Comparison of ENCODE assay signal across 22 mouse cellular contexts in the genomic region with DNA sequence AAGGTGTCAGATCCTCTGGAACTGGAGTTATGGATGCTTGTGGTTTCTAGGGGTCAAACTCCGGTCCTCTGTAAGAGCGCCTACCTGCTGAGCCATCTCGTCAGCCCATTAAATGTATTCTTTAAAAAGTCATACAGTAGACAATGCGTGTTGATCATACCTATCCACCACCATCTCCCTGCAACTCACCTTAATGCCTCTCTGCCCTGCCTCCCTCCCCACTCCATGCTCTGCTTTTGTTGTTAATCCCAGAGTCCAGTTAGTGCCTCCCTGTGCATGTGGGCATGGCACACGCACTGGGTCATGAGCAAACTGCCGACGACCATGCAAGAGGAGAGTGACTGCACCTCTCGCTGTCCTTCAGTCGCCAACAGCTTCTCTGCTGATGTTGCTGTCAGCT. TPM values are rescaled to one million over a fixed set of nuclear protein-coding genes. Genes with fewer than 3 reads are reported as not detected.
DNase-seq lines count a peak whose midpoint lies in the region; ATAC-seq lines count a peak whose summit lies in the region.
"Had no signal": no experiment of that assay in that cellular context is flagged by ENCODE, and none has a peak within 500 bp of the region (broad histone marks: within the 10 kb centered on the region; RNA-seq: fewer than 3 reads in every experiment).

No protein-coding gene starts in this region.

- no peaks in the 10 kb centered on the region for H3K27me3 ChIP-seq in heart, embryonic 13.5 days (replicated peaks)
- H3K27me3 ChIP-seq in kidney, embryonic 15.5 days = no peaks in the 10 kb centered on the region
- H3K27me3 ChIP-seq in midbrain, embryonic 15.5 days (replicated peaks) = no peaks in the 10 kb centered on the region
- no peaks in the 10 kb centered on the region for H3K27me3 ChIP-seq in midbrain, embryonic 10.5 days (ENCODE audit: low read depth, poor library complexity, severe bottlenecking)
- H3K27me3 ChIP-seq in forebrain, embryonic 12.5 days = no peaks in the 10 kb centered on the region
- H3K27me3 ChIP-seq: CH12.LX; embryonic facial prominence, embryonic 15.5 days; forebrain, embryonic 15.5 days; hindbrain, embryonic 15.5 days had no signal

- ATAC-seq in heart, embryonic 13.5 days (ENCODE audit: extremely low read depth, insufficient number of reproducible peaks, low FRiP score, low TSS enrichment) = no peak
- ATAC-seq in kidney, embryonic 15.5 days (replicated peaks; ENCODE audit: low FRiP score) = no peak
- ATAC-seq in midbrain, embryonic 15.5 days (replicated peaks) = 0 out of 2 replicates have a peak, but pooled peaks have one; percentile 34
- no peak for ATAC-seq in forebrain, embryonic 12.5 days (ENCODE audit: low FRiP score)
- ATAC-seq: forebrain, embryonic 15.5 days; intestine, embryonic 16.5 days had no signal

- DNase-seq in heart, adult 18-20 months = no peak
- no peak for DNase-seq in kidney, postnatal 4 days
- DNase-seq in midbrain, embryonic 10.5 days (ENCODE audit: low spot score) = no peak
- DNase-seq: adrenal gland, postnatal 10 days; cerebellum, adult 11 months; cerebellum, adult 8-10 months; cerebellum, postnatal 14 days; embryo, embryonic 11 days; gastrocnemius, postnatal 36 days; heart, adult 2 months; heart, postnatal 10 days had no signal

- peaks cover 8% of the 10 kb centered on the region; the same call in 1 of the 2 replicates for H3K36me3 ChIP-seq in heart, embryonic 13.5 days
- H3K36me3 ChIP-seq in kidney, embryonic 15.5 days = peaks cover 14% of the 10 kb centered on the region
- no peaks in the 10 kb centered on the region for H3K36me3 ChIP-seq in midbrain, embryonic 15.5 days (replicated peaks)
- peaks cover 52% of the 10 kb centered on the region for H3K36me3 ChIP-seq in midbrain, embryonic 10.5 days
- H3K36me3 ChIP-seq in forebrain, embryonic 12.5 days (replicated peaks) = peaks cover 18% of the 10 kb centered on the region
- H3K36me3 ChIP-seq: forebrain, embryonic 15.5 days; hindbrain, embryonic 15.5 days had no signal

- peaks cover 75% of the 10 kb centered on the region for H3K4me1 ChIP-seq in heart, embryonic 13.5 days
- H3K4me1 ChIP-seq in kidney, embryonic 15.5 days = peaks cover 13% of the 10 kb centered on the region
- peaks cover 17% of the 10 kb centered on the region for H3K4me1 ChIP-seq in midbrain, embryonic 15.5 days
- peaks cover 5% of the 10 kb centered on the region; the same call in 1 of the 2 replicates for H3K4me1 ChIP-seq in midbrain, embryonic 10.5 days
- peaks cover 7% of the 10 kb centered on the region; the same call in 1 of the 2 replicates for H3K4me1 ChIP-seq in forebrain, embryonic 12.5 days
- H3K4me1 ChIP-seq: embryonic facial prominence, embryonic 15.5 days; forebrain, embryonic 10.5 days had no signal

- 81% methylated on average over 9 of the region's 9 CpGs for WGBS in heart, embryonic 13.5 days
- WGBS in kidney, embryonic 15.5 days = 88% methylated on average over 9 of the region's 9 CpGs
- WGBS in midbrain, embryonic 15.5 days = 86% methylated on average over 9 of the region's 9 CpGs
- WGBS in midbrain, embryonic 10.5 days = 94% methylated on average over 9 of the region's 9 CpGs
- 88% methylated on average over 9 of the region's 9 CpGs for WGBS in forebrain, embryonic 12.5 days

- no peaks in the 10 kb centered on the region for H3K9me3 ChIP-seq in heart, embryonic 13.5 days
- H3K9me3 ChIP-seq in kidney, embryonic 15.5 days (replicated peaks) = no peaks in the 10 kb centered on the region
- H3K9me3 ChIP-seq in midbrain, embryonic 15.5 days = no peaks in the 10 kb centered on the region
- no peaks in the 10 kb centered on the region for H3K9me3 ChIP-seq in midbrain, embryonic 10.5 days (replicated peaks)
- no peaks in the 10 kb centered on the region for H3K9me3 ChIP-seq in forebrain, embryonic 12.5 days
- H3K9me3 ChIP-seq: embryonic facial prominence, embryonic 15.5 days; forebrain, embryonic 10.5 days; forebrain, embryonic 15.5 days; hindbrain, embryonic 15.5 days had no signal

- no peak overlapping the region for H3K9ac ChIP-seq in heart, embryonic 13.5 days
- H3K9ac ChIP-seq in kidney, embryonic 15.5 days = no peak overlapping the region
- H3K9ac ChIP-seq in midbrain, embryonic 15.5 days = no peak overlapping the region
- H3K9ac ChIP-seq in forebrain, embryonic 12.5 days = no peak overlapping the region
- H3K9ac ChIP-seq: embryonic facial prominence, embryonic 15.5 days; forebrain, embryonic 15.5 days; hindbrain, embryonic 15.5 days had no signal

- H3K4me2 ChIP-seq in heart, embryonic 13.5 days = no peak overlapping the region
- no peak overlapping the region for H3K4me2 ChIP-seq in kidney, embryonic 15.5 days
- no peak overlapping the region for H3K4me2 ChIP-seq in midbrain, embryonic 15.5 days
- H3K4me2 ChIP-seq in forebrain, embryonic 12.5 days = no peak overlapping the region
- H3K4me2 ChIP-seq: embryonic facial prominence, embryonic 15.5 days; forebrain, embryonic 15.5 days; hindbrain, embryonic 15.5 days had no signal

- H3K4me3 ChIP-seq in heart, embryonic 13.5 days = no peak overlapping the region
- H3K4me3 ChIP-seq in kidney, embryonic 15.5 days (replicated peaks) = no peak overlapping the region
- H3K4me3 ChIP-seq in midbrain, embryonic 15.5 days = no peak overlapping the region
- H3K4me3 ChIP-seq in midbrain, embryonic 10.5 days = no peak overlapping the region
- H3K4me3 ChIP-seq in forebrain, embryonic 12.5 days (replicated peaks) = no peak overlapping the region
- H3K4me3 ChIP-seq: embryonic facial prominence, embryonic 15.5 days; erythroblast, embryonic 14.5 days; forebrain, embryonic 10.5 days; forebrain, embryonic 15.5 days; heart, adult 2 months; hindbrain, embryonic 15.5 days had no signal

- peak overlapping the region; percentile 45; the same call in 1 of the 2 replicates for H3K27ac ChIP-seq in heart, embryonic 13.5 days (replicated peaks)
- 0 out of 2 replicates have a peak overlapping the region, but pooled peaks have one; percentile 51 for H3K27ac ChIP-seq in kidney, embryonic 15.5 days
- H3K27ac ChIP-seq in midbrain, embryonic 15.5 days = no peak overlapping the region
- no peak overlapping the region for H3K27ac ChIP-seq in midbrain, embryonic 10.5 days (replicated peaks)
- H3K27ac ChIP-seq in forebrain, embryonic 12.5 days = no peak overlapping the region
- H3K27ac ChIP-seq: embryonic facial prominence, embryonic 15.5 days; forebrain, embryonic 10.5 days; forebrain, embryonic 15.5 days; heart, adult 2 months; hindbrain, embryonic 15.5 days had no signal

RNA-seq across cellular contexts. Expression of a gene that starts 21.2 kb away (rescaled TPM):
- polyA plus RNA-seq in heart, embryonic 13.5 days (2015; fragmentation: Nextera tagmentation; extraction: Ambion mirVana) = 36.7 and 39.3 TPM in 2 replicates
- 10 to 100 TPM; 49.9 to 53.8 TPM for total RNA-seq in heart, adult 18-20 months (2021)
- polyA plus RNA-seq in kidney, embryonic 15.5 days (2015; fragmentation: Nextera tagmentation; extraction: Ambion mirVana) = 58.4 and 60.0 TPM in 2 replicates
- 164 and 167 TPM in 2 replicates for polyA plus RNA-seq in midbrain, embryonic 15.5 days (2015; fragmentation: Nextera tagmentation; extraction: Ambion mirVana)
- polyA plus RNA-seq in midbrain, embryonic 10.5 days (2016; fragmentation: Nextera tagmentation; extraction: Ambion mirVana) = 72.9 and 90.7 TPM in 2 replicates
- polyA plus RNA-seq in forebrain, embryonic 12.5 days (2016; fragmentation: Nextera tagmentation; extraction: Ambion mirVana) = 116 and 129 TPM in 2 replicates

Comparison
In these comparisons a context has a peak if more than half of its experiments do, and no peak if none do; other contexts are left out.
1. H3K27ac ChIP-seq: peak in heart, embryonic 13.5 days (single experiment) and kidney, embryonic 15.5 days (single experiment); none in midbrain, embryonic 15.5 days (single experiment), midbrain, embryonic 10.5 days (single experiment) and forebrain, embryonic 12.5 days (single experiment).